ENCODE assay signal across 8 mouse cellular contexts in the genomic region with DNA sequence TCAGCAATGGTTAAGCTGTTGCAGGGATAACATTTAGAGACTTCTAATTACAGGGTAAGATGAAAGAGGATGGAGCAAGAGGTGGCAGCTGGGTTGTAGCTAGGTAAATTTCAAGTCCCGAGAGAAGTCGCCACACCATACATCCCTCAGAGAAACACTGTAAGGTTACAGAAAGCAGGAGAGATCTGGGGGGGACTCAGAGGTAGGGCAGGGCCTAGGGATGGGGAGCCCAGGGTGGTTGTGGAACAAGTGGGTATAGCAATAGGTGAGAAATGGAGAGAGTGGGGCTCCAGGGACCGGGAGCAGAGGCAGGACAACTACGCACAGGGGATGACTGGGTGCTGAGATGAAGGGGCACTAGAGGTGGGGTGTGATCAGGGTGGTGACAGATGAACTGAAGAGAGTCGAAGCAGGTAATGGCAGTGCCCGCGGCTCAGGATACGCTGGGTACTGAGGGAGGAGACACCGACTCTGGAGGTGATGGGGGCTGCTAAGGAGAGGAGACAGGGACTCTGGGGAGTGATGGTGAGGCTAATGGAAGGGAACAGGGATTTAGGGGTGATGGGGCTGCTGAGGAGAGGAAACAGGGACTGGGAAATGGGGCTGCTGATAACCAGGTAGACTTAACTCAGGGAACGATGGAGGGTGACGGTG. TPM values are rescaled to one million over a fixed set of nuclear protein-coding genes. Genes with fewer than 3 reads are reported as not detected.
DNase-seq lines count a peak whose midpoint lies in the region; ATAC-seq and TF ChIP-seq lines count a peak whose summit lies in the region.

No protein-coding gene starts in this region.

- ATAC-seq in forebrain, embryonic 11.5 days (replicated peaks; ENCODE audit: low FRiP score), result no peak
- ATAC-seq in limb, embryonic 15.5 days (ENCODE audit: insufficient number of reproducible peaks, low FRiP score, low TSS enrichment, low read depth), result no peak
- ATAC-seq in stomach, embryonic 16.5 days (ENCODE audit: insufficient read depth, low FRiP score), result no peak

- peak overlapping the region; percentile 98 for H3K9ac ChIP-seq in forebrain, embryonic 11.5 days (ENCODE audit: low read length)
- peak overlapping the region; percentile 87 for H3K9ac ChIP-seq in limb, embryonic 15.5 days
- peak overlapping the region; percentile 91 for H3K9ac ChIP-seq in stomach, embryonic 16.5 days (ENCODE audit: low read length)

- no peak for TF ChIP-seq CTCF in cerebellum, adult 2 months (IDR thresholded peaks at IDR 0.05; ENCODE audit: borderline replicate concordance, insufficient read depth, low read depth, low read length)

- DNase-seq in cerebellum, adult 2 months, result peak in 1 of 2 experiments; percentile 41
- no peak for DNase-seq in cerebellum, adult 18-20 months
- peak; percentile 24 for DNase-seq in 3T3-L1 (ENCODE audit: low read depth, low spot score)
- DNase-seq in forebrain, embryonic 11.5 days (ENCODE audit: low spot score), result no peak
- DNase-seq in retina, postnatal 1 day, result no peak
- no peak for DNase-seq in right cerebral cortex, postnatal 25 days

- H3K27ac ChIP-seq in cerebellum, adult 2 months (ENCODE audit: insufficient read depth, low read length), result no peak overlapping the region
- H3K27ac ChIP-seq in forebrain, embryonic 11.5 days (ENCODE audit: low read depth, low read length), result no peak overlapping the region
- no peak overlapping the region for H3K27ac ChIP-seq in limb, embryonic 15.5 days
- peak overlapping the region; percentile 79; the same call in 1 of the 2 replicates for H3K27ac ChIP-seq in stomach, embryonic 16.5 days (ENCODE audit: low read length)

- peaks cover 9% of the 10 kb centered on the region for H3K36me3 ChIP-seq in forebrain, embryonic 11.5 days (ENCODE audit: control insufficient read depth, insufficient read depth, low read length)
- peaks cover 40% of the 10 kb centered on the region for H3K36me3 ChIP-seq in limb, embryonic 15.5 days
- peaks cover 6% of the 10 kb centered on the region; the same call in 1 of the 2 replicates for H3K36me3 ChIP-seq in stomach, embryonic 16.5 days (ENCODE audit: control insufficient read depth, insufficient read depth, low read length)

- H3K4me2 ChIP-seq in forebrain, embryonic 11.5 days (ENCODE audit: low read depth, low read length, severe bottlenecking), result peak overlapping the region; percentile 78
- H3K4me2 ChIP-seq in limb, embryonic 15.5 days, result peak overlapping the region; percentile 70
- H3K4me2 ChIP-seq in stomach, embryonic 16.5 days (ENCODE audit: low read depth, low read length), result peak overlapping the region; percentile 75

- peak overlapping the region; percentile 95 for H3K4me3 ChIP-seq in cerebellum, adult 2 months (replicated peaks; ENCODE audit: insufficient read depth, low read depth, low read length)
- peak overlapping the region; percentile 83 for H3K4me3 ChIP-seq in forebrain, embryonic 11.5 days (ENCODE audit: low read depth, low read length)
- H3K4me3 ChIP-seq in limb, embryonic 15.5 days, result peak overlapping the region; percentile 89
- peak overlapping the region; percentile 85 for H3K4me3 ChIP-seq in stomach, embryonic 16.5 days (replicated peaks; ENCODE audit: low read length)

- H3K4me1 ChIP-seq in cerebellum, adult 2 months (ENCODE audit: control insufficient read depth, insufficient read depth, low read length), result peaks cover 20% of the 10 kb centered on the region; the same call in 1 of the 2 replicates
- H3K4me1 ChIP-seq in forebrain, embryonic 11.5 days (replicated peaks; ENCODE audit: control insufficient read depth, insufficient read depth, low read length), result peaks cover 14% of the 10 kb centered on the region
- H3K4me1 ChIP-seq in limb, embryonic 15.5 days, result peaks cover 27% of the 10 kb centered on the region
- H3K4me1 ChIP-seq in stomach, embryonic 16.5 days (ENCODE audit: control insufficient read depth, insufficient read depth, low read length), result peaks cover 33% of the 10 kb centered on the region

- 22% methylated on average over 11 of the region's 11 CpGs for WGBS in cerebellum, adult 2 months
- 33% methylated on average over 11 of the region's 11 CpGs for WGBS in forebrain, embryonic 11.5 days
- WGBS in limb, embryonic 15.5 days, result 17% methylated on average over 11 of the region's 11 CpGs
- WGBS in stomach, embryonic 16.5 days, result 24% methylated on average over 11 of the region's 11 CpGs

- no peak for TF ChIP-seq POLR2A in cerebellum, adult 2 months (IDR thresholded peaks at IDR 0.05; ENCODE audit: borderline replicate concordance, insufficient read depth, low read length)

- H3K9me3 ChIP-seq in forebrain, embryonic 11.5 days (ENCODE audit: control insufficient read depth, low read length), result no peaks in the 10 kb centered on the region
- no peaks in the 10 kb centered on the region for H3K9me3 ChIP-seq in limb, embryonic 15.5 days
- no peaks in the 10 kb centered on the region for H3K9me3 ChIP-seq in stomach, embryonic 16.5 days (replicated peaks; ENCODE audit: control insufficient read depth, low read length)

- H3K27me3 ChIP-seq in cerebellum, adult 2 months (ENCODE audit: control insufficient read depth, insufficient read depth, low read length), result no peaks in the 10 kb centered on the region
- H3K27me3 ChIP-seq in forebrain, embryonic 11.5 days (ENCODE audit: control insufficient read depth, insufficient read depth, low read length), result no peaks in the 10 kb centered on the region
- no peaks in the 10 kb centered on the region for H3K27me3 ChIP-seq in limb, embryonic 15.5 days
- H3K27me3 ChIP-seq in stomach, embryonic 16.5 days (ENCODE audit: control insufficient read depth, insufficient read depth, low read length), result no peaks in the 10 kb centered on the region

RNA-seq across cellular contexts. Expression of a gene that starts 1.3 kb away (rescaled TPM):
- 25.4 and 25.9 TPM in 2 replicates for polyA plus RNA-seq in cerebellum, adult 2 months (2012; rRNA removed)
- polyA plus RNA-seq in forebrain, embryonic 11.5 days (2014; fragmentation: Nextera tagmentation; extraction: Ambion mirVana), result 6.0 and 7.4 TPM in 2 replicates
- polyA plus RNA-seq in limb, embryonic 15.5 days (2015; fragmentation: Nextera tagmentation; extraction: Ambion mirVana), result 8.5 and 9.1 TPM in 2 replicates
- 9.2 and 9.5 TPM in 2 replicates for polyA plus RNA-seq in stomach, embryonic 16.5 days (2015; fragmentation: Nextera tagmentation; extraction: Ambion mirVana)

RNA-seq across cellular contexts. Expression of a gene that starts 46.5 kb away (rescaled TPM):
- 33.5 TPM in 2 replicates for polyA plus RNA-seq in cerebellum, adult 2 months (2012; rRNA removed)
- polyA plus RNA-seq in forebrain, embryonic 11.5 days (2014; fragmentation: Nextera tagmentation; extraction: Ambion mirVana), result 56.8 and 60.3 TPM in 2 replicates
- polyA plus RNA-seq in limb, embryonic 15.5 days (2015; fragmentation: Nextera tagmentation; extraction: Ambion mirVana), result 43.8 and 45.3 TPM in 2 replicates
- polyA plus RNA-seq in stomach, embryonic 16.5 days (2015; fragmentation: Nextera tagmentation; extraction: Ambion mirVana), result 45.8 and 46.0 TPM in 2 replicates
